Mouse (Mus musculus) testis, adult 2 months (tissue): ENCODE results near the gene Myh9. TPM values are rescaled to one million over a fixed set of nuclear protein-coding genes. Genes with fewer than 3 reads are reported as not detected.
"Not testable (repeated sequence)": the region's sequence is repeated elsewhere in the genome, so short reads cannot be mapped to it uniquely, and the experiment has no call there.

ENCODE experiments used
- H3K27ac ChIP-seq: fragments of 200-500 bp; 2 replicates; pipeline ENCODE4 v1.5.1; 2012; ENCODE audit warnings: low read depth, low read length; ENCODE audit not compliant: control insufficient read depth, insufficient read depth
- H3K27me3 ChIP-seq: fragments of 200-500 bp; 2 replicates; pipeline ENCODE4 v1.6.1; 2012; ENCODE audit warnings: mild to moderate bottlenecking, low read length, moderate library complexity; ENCODE audit not compliant: control insufficient read depth, insufficient read depth
- H3K36me3 ChIP-seq: fragments of 200-500 bp; 2 replicates; pipeline ENCODE4 v1.6.1; 2012; ENCODE audit warnings: mild to moderate bottlenecking, low read length; ENCODE audit not compliant: control insufficient read depth, insufficient read depth
- H3K4me1 ChIP-seq: fragments of 200-500 bp; 2 replicates; pipeline ENCODE4 v1.6.1; 2012; ENCODE audit warnings: low read length; ENCODE audit not compliant: control insufficient read depth, insufficient read depth
- H3K4me3 ChIP-seq: fragments of 200-500 bp; 2 replicates; pipeline ENCODE4 v1.5.1; 2012; ENCODE audit warnings: low read depth, mild to moderate bottlenecking, low read length, moderate library complexity, mixed read lengths; ENCODE audit not compliant: control insufficient read depth
- CTCF ChIP-seq: fragments of 200-500 bp; IDR thresholded peaks from 2 replicates; pipeline ENCODE4 v1.5.1; 2012; ENCODE audit warnings: low read depth, mild to moderate bottlenecking, inconsistent platforms, low read length, moderate library complexity; ENCODE audit not compliant: control insufficient read depth, insufficient read depth, insufficient replicate concordance
- POLR2A ChIP-seq: fragments of 200-500 bp; IDR thresholded peaks from 2 replicates; pipeline ENCODE4 v1.6.1; 2012; ENCODE audit warnings: low read depth, mild to moderate bottlenecking, inconsistent platforms, low read length, moderate library complexity; ENCODE audit not compliant: control insufficient read depth
- polyA plus RNA-seq: library from polyadenylated mRNA; depleted of rRNA; stranded (reverse); fragments of >200 nt; gene quantifications from 2 replicates; pipeline ENCODE4 v1.2.3, GENCODE M21; 2012; rRNA removed

Gene Myh9
- polyA plus RNA-seq, 1 experiment = 4.5 TPM

DNA sequence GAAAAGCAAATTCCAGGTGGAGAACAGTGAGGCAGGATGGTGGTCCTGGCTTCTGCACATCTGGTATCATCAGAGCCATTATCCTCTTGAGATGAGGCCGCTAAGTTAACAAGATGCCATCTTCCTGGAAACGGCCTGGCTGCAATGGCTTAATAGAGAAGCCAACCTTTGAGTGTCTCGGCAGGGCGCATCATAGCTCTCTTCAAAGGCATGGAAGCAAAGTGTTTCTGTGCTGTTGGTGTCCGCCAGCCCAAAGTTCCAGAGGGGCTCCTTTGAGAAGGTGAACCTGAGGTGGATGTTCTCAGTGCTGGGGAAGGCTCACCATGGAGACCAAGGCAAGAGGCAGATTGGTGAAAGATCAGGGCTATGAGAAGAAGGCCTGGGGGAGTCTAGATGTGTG, 110.4 kb downstream of the Myh9 start:
- H3K27me3 ChIP-seq = no peaks in the 10 kb centered on the region
- H3K4me3 ChIP-seq = no peak overlapping the region

GRCm38 (mm10) chr15:77728739-77729138, 113.2 kb downstream of the Myh9 start, which contains the start of gene Apol9b:
Apol9b (plus strand) TSS chr15:77729039.
- not testable (repeated sequence) for H3K27me3 ChIP-seq, H3K27ac ChIP-seq, H3K4me3 ChIP-seq, H3K4me1 ChIP-seq, H3K36me3 ChIP-seq

More for the DNA sequence above, 110.4 kb downstream of the Myh9 start:
- TF ChIP-seq POLR2A (no peak), CTCF (no peak)
- H3K36me3 ChIP-seq = no peaks in the 10 kb centered on the region
- no peak overlapping the region for H3K27ac ChIP-seq
- H3K4me1 ChIP-seq = no peaks in the 10 kb centered on the region

DNA sequence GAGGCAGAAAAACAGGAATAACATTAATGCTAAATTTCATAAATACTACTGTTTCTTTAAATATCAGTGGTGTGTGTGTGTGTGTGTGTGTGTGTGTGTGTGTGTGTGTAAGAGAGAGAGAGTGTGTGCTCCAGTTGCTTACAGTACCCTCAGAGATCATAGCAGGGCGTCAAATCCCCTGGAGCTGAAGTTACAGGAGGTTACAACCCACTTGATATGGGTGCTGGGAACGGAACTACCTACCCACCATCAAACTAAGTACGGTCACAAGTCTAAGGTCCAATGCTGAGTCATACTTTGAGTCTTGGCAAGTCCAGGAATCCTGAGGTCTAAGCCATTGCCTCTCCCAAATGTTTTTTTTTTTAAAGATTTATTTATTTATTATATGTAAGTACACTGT, 114.2 kb downstream of the Myh9 start:
- not testable (repeated sequence) for H3K4me1 ChIP-seq, H3K27ac ChIP-seq, H3K27me3 ChIP-seq, H3K4me3 ChIP-seq, H3K36me3 ChIP-seq

- H3K36me3 ChIP-seq, H3K27ac ChIP-seq, H3K4me3 ChIP-seq: not testable (repeated sequence)
These were observed 114.8 kb downstream of the Myh9 start for GRCm38 (mm10) chr15:77727139-77727538.

GRCm38 (mm10) chr15:77725393-77726020, 116.5 kb downstream of the Myh9 start:
- not testable (repeated sequence) for H3K4me1 ChIP-seq, H3K27ac ChIP-seq, H3K27me3 ChIP-seq, H3K4me3 ChIP-seq, H3K36me3 ChIP-seq

More at GRCm38 (mm10) chr15:77727139-77727538, 114.8 kb downstream of the Myh9 start:
- H3K27me3 ChIP-seq, H3K4me1 ChIP-seq: not testable (repeated sequence)

DNA sequence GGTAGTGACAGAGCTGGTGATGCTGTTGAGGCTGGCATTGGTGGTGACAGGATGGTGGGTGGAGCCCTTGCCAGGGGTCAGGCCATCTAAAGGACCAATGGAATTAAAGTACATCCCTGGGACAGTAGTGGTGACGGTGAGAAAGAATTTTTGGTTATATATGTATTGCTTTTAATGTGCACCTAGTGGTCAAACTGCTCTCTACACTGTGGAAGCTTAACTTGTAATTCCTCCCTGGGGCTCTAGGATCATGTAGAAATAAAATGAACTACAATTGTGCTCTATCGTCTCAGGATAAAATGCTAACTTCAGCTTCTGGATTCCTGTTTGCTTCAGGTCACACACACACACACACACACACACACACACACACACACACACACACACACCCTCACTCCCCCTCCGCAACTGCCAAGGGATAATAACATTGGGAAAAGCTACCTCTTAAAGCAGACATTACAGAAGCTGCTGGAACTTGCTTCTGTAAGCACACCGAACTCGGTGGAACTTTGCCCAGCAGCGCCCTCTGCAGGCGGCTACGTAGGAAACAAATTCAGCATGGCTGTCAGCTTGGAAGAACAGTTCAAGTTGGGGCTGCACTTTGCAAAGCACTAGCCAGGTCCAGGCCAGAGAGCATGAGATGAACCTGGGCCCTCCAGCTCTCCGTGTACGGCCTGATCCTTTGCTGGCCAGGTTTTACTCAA, 117.6 kb downstream of the Myh9 start:
- H3K4me3 ChIP-seq, H3K27me3 ChIP-seq: not testable (repeated sequence)

GRCm38 (mm10) chr15:77721509-77721908, 120.5 kb downstream of the Myh9 start:
- not testable (repeated sequence) for H3K4me3 ChIP-seq, H3K4me1 ChIP-seq, H3K27me3 ChIP-seq, H3K27ac ChIP-seq, H3K36me3 ChIP-seq

More for the DNA sequence above, 117.6 kb downstream of the Myh9 start:
- not testable (repeated sequence) for H3K27ac ChIP-seq, H3K36me3 ChIP-seq, H3K4me1 ChIP-seq

GRCm38 (mm10) chr15:77718240-77718639, 123.7 kb downstream of the Myh9 start:
- not testable (repeated sequence) for H3K36me3 ChIP-seq, H3K27ac ChIP-seq, H3K27me3 ChIP-seq, H3K4me1 ChIP-seq, H3K4me3 ChIP-seq

Other genes with a start within 250 kb of the Myh9 start
- 0.05 and 0.10 TPM in 2 replicates for gene Apol10b, start 246.1 kb downstream of the Myh9 start, polyA plus RNA-seq
- gene Gm36245, start 242.9 kb downstream of the Myh9 start, polyA plus RNA-seq = 0.41 and 1.7 TPM in 2 replicates
- gene Apol11b, start 198.9 kb downstream of the Myh9 start, polyA plus RNA-seq = 0.05 TPM in 1 of 2 replicates, not detected in the other
- gene Apol7e, start 143.3 kb downstream of the Myh9 start, polyA plus RNA-seq = not detected in 2 replicates
- not detected in 2 replicates for gene Apol9b, start 113.1 kb downstream of the Myh9 start, polyA plus RNA-seq
- 0.17 TPM in 2 replicates for gene Apol8, start 85.2 kb downstream of the Myh9 start, polyA plus RNA-seq
- gene Txn2, start 86.8 kb upstream of the Myh9 start, polyA plus RNA-seq = 133 and 144 TPM in 2 replicates
- gene Foxred2, start 114.5 kb upstream of the Myh9 start, polyA plus RNA-seq = 1.0 and 4.0 TPM in 2 replicates
- 126 and 139 TPM in 2 replicates for gene Eif3d, start 128.6 kb upstream of the Myh9 start, polyA plus RNA-seq